Mouse (Mus musculus): ENCODE measurements around the gene H2-Oa.

H2-Oa gene

GRCm38 (mm10) chr17:34092197-34092875 is at the start of gene H2-Oa:
TSS of gene H2-Oa (plus strand) at chr17:34092340.
- no peak for DNase-seq (ENCODE audit: low read depth, low spot score)

- no peak for DNase-seq (ENCODE audit: low read depth, low spot score)
Observed at GRCm38 (mm10) chr17:34045941-34046340, 46.2 kb upstream of the H2-Oa start.

- no peak for DNase-seq (ENCODE audit: low read depth, low spot score)
Observed at GRCm38 (mm10) chr17:34047404-34048050, 44.6 kb upstream of the H2-Oa start.

- DNase-seq (ENCODE audit: low read depth, low spot score), result no peak
Observed at GRCm38 (mm10) chr17:34057224-34057623, 34.9 kb upstream of the H2-Oa start.

- no peak for DNase-seq (ENCODE audit: low read depth, low spot score)
Observed at GRCm38 (mm10) chr17:34068864-34069263, 23.3 kb upstream of the H2-Oa start.

GRCm38 (mm10) chr17:34072091-34072490 is 20.0 kb upstream of the H2-Oa start:
- no peak for DNase-seq (ENCODE audit: low read depth, low spot score)

- DNase-seq (ENCODE audit: low read depth, low spot score), result peak; percentile 77
Observed at GRCm38 (mm10) chr17:34075271-34075670, 16.9 kb upstream of the H2-Oa start.

- DNase-seq (ENCODE audit: low read depth, low spot score), result peak; percentile 87
Observed at GRCm38 (mm10) chr17:34077549-34077948, 14.6 kb upstream of the H2-Oa start.

- peak; percentile 41 for DNase-seq (ENCODE audit: low read depth, low spot score)
Observed at GRCm38 (mm10) chr17:34078148-34078547, 14.0 kb upstream of the H2-Oa start.

- no peak for DNase-seq (ENCODE audit: low read depth, low spot score)
Observed at GRCm38 (mm10) chr17:34079002-34079401, 13.1 kb upstream of the H2-Oa start.

GRCm38 (mm10) chr17:34079621-34080020 is 12.5 kb upstream of the H2-Oa start:
- peak; percentile 82 for DNase-seq (ENCODE audit: low read depth, low spot score)

- peak; percentile 66 for DNase-seq (ENCODE audit: low read depth, low spot score)
Observed at GRCm38 (mm10) chr17:34083104-34083503, 9.0 kb upstream of the H2-Oa start.

GRCm38 (mm10) chr17:34087386-34087785 is 4.8 kb upstream of the H2-Oa start:
- peak; percentile 64 for DNase-seq (ENCODE audit: low read depth, low spot score)

GRCm38 (mm10) chr17:34088124-34088523 is 4.0 kb upstream of the H2-Oa start:
- DNase-seq (ENCODE audit: low read depth, low spot score), result no peak

- DNase-seq (ENCODE audit: low read depth, low spot score), result peak; percentile 84
Observed at GRCm38 (mm10) chr17:34090923-34091322, 1.2 kb upstream of the H2-Oa start.

- DNase-seq (ENCODE audit: low read depth, low spot score), result peak; percentile 84
Observed at GRCm38 (mm10) chr17:34093199-34093874, 1.2 kb downstream of the H2-Oa start.

- no peak for DNase-seq (ENCODE audit: low read depth, low spot score)
Observed at GRCm38 (mm10) chr17:34094283-34095035, 2.3 kb downstream of the H2-Oa start.

GRCm38 (mm10) chr17:34096497-34097010 is 4.4 kb downstream of the H2-Oa start:
- DNase-seq (ENCODE audit: low read depth, low spot score), result no peak

GRCm38 (mm10) chr17:34097272-34097671 is 5.1 kb downstream of the H2-Oa start:
- DNase-seq (ENCODE audit: low read depth, low spot score), result no peak

GRCm38 (mm10) chr17:34098709-34099479 is 6.8 kb downstream of the H2-Oa start:
- DNase-seq (ENCODE audit: low read depth, low spot score), result peak; percentile 54

- DNase-seq (ENCODE audit: low read depth, low spot score), result no peak
Observed at GRCm38 (mm10) chr17:34099531-34099930, 7.4 kb downstream of the H2-Oa start.

Data from ZHBTc4 (cell line).